Mouse (Mus musculus) olfactory bulb, adult 2 months (tissue): ENCODE measurements at regions not wholly inside any gene's neighbourhood (a gene's known extent, or its start where the extent isn't known, plus 50 kb on each side); places are given as distances from the start of the nearest gene placed in this dataset.

Experiments used
- CTCF ChIP-seq: fragments of 200-500 bp; IDR thresholded peaks from 2 replicates; pipeline ENCODE4 v1.5.1; 2012; ENCODE audit warnings: low read depth, mild to moderate bottlenecking, low read length, moderate library complexity; ENCODE audit not compliant: insufficient read depth
- POLR2A ChIP-seq: fragments of 200-500 bp; IDR thresholded peaks from 2 replicates; pipeline ENCODE4 v1.6.1; 2012; ENCODE audit warnings: mild to moderate bottlenecking, low read depth, low read length, moderate library complexity; ENCODE audit not compliant: insufficient read depth

DNA sequence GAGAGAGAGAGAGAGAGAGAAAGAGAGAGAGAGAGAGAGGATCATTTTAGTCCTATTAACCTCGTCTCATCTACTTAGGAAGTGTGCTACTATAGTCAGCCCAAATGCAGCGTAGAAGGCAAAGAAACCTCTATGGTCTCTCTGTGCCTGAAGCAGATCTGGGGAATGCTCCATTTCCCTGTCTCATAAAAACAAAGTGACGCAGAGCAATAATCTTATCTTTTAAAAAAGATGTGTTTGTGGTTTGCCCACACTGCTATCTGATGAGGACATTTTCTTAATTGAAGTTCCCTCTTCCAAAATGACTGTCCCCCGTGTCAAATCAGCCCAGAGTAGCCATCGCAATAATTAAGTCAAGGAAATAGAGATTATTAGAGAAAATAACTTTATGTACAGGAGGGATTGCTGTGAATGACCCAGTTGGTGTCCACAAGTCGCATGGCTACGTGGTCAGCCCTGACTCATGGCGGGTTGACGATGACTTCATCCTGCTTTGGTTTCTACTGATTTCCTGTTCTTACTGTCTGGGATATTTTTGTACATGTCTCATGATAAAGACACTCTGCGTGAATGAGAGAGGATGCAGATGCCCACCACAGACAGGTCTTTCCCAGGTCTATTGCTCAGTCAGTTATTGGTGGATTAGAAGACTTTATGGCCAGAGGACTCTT lies 77.9 kb upstream of the Hnrnpk start:
- no peak for TF ChIP-seq CTCF
- TF ChIP-seq POLR2A = no peak
